Mouse (Mus musculus) hindbrain, embryonic 13.5 days (tissue): ENCODE measurements around the gene Mpped2. TPM values are rescaled to one million over a fixed set of nuclear protein-coding genes. Genes with fewer than 3 reads are reported as not detected.

Experiments used
- ATAC-seq: fragments of 200-750 bp; cut with Nextera tagmentation; 2 replicates; pipeline ENCODE4 v1.8.0; 2017; ENCODE audit warnings: moderate TSS enrichment; ENCODE audit not compliant: low FRiP score
- H3K27ac ChIP-seq: fragments of 300-500 bp; sonication (generic); 2 replicates; pipeline ENCODE4 v1.5.1; 2015; ENCODE audit warnings: inconsistent platforms, mild to moderate bottlenecking, moderate library complexity
- H3K27me3 ChIP-seq: fragments of 300-500 bp; sonication (generic); 2 replicates; pipeline ENCODE4 v1.6.1; 2015; ENCODE audit warnings: mild to moderate bottlenecking, inconsistent platforms
- H3K36me3 ChIP-seq: fragments of 300-500 bp; sonication (generic); 2 replicates; pipeline ENCODE4 v1.6.1; 2015; ENCODE audit warnings: mild to moderate bottlenecking, inconsistent platforms
- H3K4me1 ChIP-seq: fragments of 300-500 bp; sonication (generic); replicated peaks from 2 replicates; pipeline ENCODE4 v1.6.1; 2015; ENCODE audit warnings: inconsistent platforms
- H3K4me2 ChIP-seq: fragments of 300-500 bp; sonication (generic); 2 replicates; pipeline ENCODE4 v1.6.1; 2015; ENCODE audit warnings: inconsistent platforms, mild to moderate bottlenecking, moderate library complexity
- H3K4me3 ChIP-seq: fragments of 300-500 bp; sonication (generic); 2 replicates; pipeline ENCODE4 v1.5.1; 2015; ENCODE audit warnings: mild to moderate bottlenecking, inconsistent platforms
- H3K9ac ChIP-seq: fragments of 300-500 bp; sonication (generic); 2 replicates; pipeline ENCODE4 v1.6.1; 2015; ENCODE audit warnings: mild to moderate bottlenecking, inconsistent platforms
- H3K9me3 ChIP-seq: fragments of 300-500 bp; sonication (generic); 2 replicates; pipeline ENCODE4 v1.6.1; 2016; ENCODE audit warnings: inconsistent platforms
- WGBS: fragments of 180-500 bp; shearing (Covaris S2); methylation state at CpG from one replicate; pipeline ENCODE4 v1.1.7; 2015; 5-methylcytosine and 5-hydroxymethylcytosine counted together
- polyA plus RNA-seq: library from polyadenylated mRNA; unstranded; fragments of >200 nt; fragmentation: Nextera tagmentation; extraction: Ambion mirVana; gene quantifications from 2 replicates; pipeline ENCODE4 v1.2.1, GENCODE M21; 2015

Mpped2 gene
- polyA plus RNA-seq, 1 experiment from 2014 or later = 147 TPM

- 82% methylated on average over 3 of the region's 3 CpGs for WGBS
- Histone ChIP-seq H3K36me3 (no peaks in the 10 kb centered on the region), H3K4me1 (peaks cover 48% of the 10 kb centered on the region), H3K9me3 (no peaks in the 10 kb centered on the region), H3K4me2 (no peak overlapping the region), H3K27ac (no peak overlapping the region), H3K27me3 (no peaks in the 10 kb centered on the region), H3K4me3 (no peak overlapping the region), H3K9ac (no peak overlapping the region)
- no peak for ATAC-seq
These were observed 39.1 kb downstream of the Mpped2 start for GRCm38 (mm10) chr2:106732171-106732570.

GRCm38 (mm10) chr2:106733396-106733795 lies 40.3 kb downstream of the Mpped2 start:
- H3K4me3 ChIP-seq = no peak overlapping the region
- H3K27ac ChIP-seq = no peak overlapping the region
- no peak overlapping the region for H3K9ac ChIP-seq
- H3K4me2 ChIP-seq = no peak overlapping the region
- H3K9me3 ChIP-seq = no peaks in the 10 kb centered on the region
- H3K27me3 ChIP-seq = no peaks in the 10 kb centered on the region
- no peaks in the 10 kb centered on the region for H3K36me3 ChIP-seq
- no peak for ATAC-seq
- peaks cover 48% of the 10 kb centered on the region for H3K4me1 ChIP-seq
- WGBS = 50% methylated on average over 5 of the region's 5 CpGs

DNA sequence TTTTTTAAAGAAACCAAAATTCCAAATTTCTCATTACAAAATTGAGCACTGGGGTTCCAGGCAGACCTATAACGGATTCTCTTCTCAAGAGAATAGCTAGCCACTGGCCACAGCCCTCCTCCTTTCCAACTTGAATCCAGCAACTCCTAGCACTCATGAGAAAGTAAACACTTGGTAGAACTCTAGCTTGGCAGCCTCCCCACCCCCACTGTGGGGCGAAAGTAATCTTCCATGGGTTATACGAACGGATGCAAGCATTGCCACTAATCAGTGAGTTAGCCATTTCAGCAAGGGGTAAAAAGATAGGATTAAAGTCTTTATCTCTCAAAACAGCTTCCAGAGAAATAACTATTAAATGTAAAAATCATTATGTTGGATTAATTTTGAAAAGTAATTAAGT lies 40.9 kb downstream of the Mpped2 start:
- peaks cover 3% of the 10 kb centered on the region; the same call in 1 of the 2 replicates for H3K36me3 ChIP-seq
- no peak overlapping the region for H3K4me3 ChIP-seq
- 69% methylated on average over 4 of the region's 4 CpGs for WGBS
- no peak for ATAC-seq
- no peak overlapping the region for H3K4me2 ChIP-seq
- no peak overlapping the region for H3K9ac ChIP-seq
- H3K4me1 ChIP-seq = peaks cover 48% of the 10 kb centered on the region
- H3K27ac ChIP-seq = no peak overlapping the region
- no peaks in the 10 kb centered on the region for H3K27me3 ChIP-seq
- H3K9me3 ChIP-seq = no peaks in the 10 kb centered on the region

- Histone ChIP-seq H3K27ac (no peak overlapping the region), H3K9ac (no peak overlapping the region), H3K27me3 (no peaks in the 10 kb centered on the region), H3K4me3 (no peak overlapping the region), H3K4me2 (no peak overlapping the region), H3K36me3 (peaks cover 4% of the 10 kb centered on the region; the same call in 1 of the 2 replicates), H3K9me3 (no peaks in the 10 kb centered on the region), H3K4me1 (peaks cover 40% of the 10 kb centered on the region)
- ATAC-seq = peak; percentile 22; the same call in 1 of the 2 replicates
- WGBS = 78% methylated on average over 5 of the region's 5 CpGs
These were observed 42.1 kb downstream of the Mpped2 start for GRCm38 (mm10) chr2:106735211-106735610.

GRCm38 (mm10) chr2:106735792-106736359 lies 42.8 kb downstream of the Mpped2 start:
- H3K36me3 ChIP-seq = peaks cover 4% of the 10 kb centered on the region; the same call in 1 of the 2 replicates
- H3K27me3 ChIP-seq = no peaks in the 10 kb centered on the region
- no peaks in the 10 kb centered on the region for H3K9me3 ChIP-seq
- H3K27ac ChIP-seq = peak overlapping the region; percentile 76
- H3K9ac ChIP-seq = no peak overlapping the region
- H3K4me3 ChIP-seq = no peak overlapping the region
- H3K4me2 ChIP-seq = peak overlapping the region; percentile 11; the same call in 1 of the 2 replicates
- peaks cover 34% of the 10 kb centered on the region for H3K4me1 ChIP-seq
- WGBS = 33% methylated on average over 15 of the region's 15 CpGs
- peak; percentile 80 for ATAC-seq

- ATAC-seq = no peak
These were observed 45.9 kb downstream of the Mpped2 start for GRCm38 (mm10) chr2:106738951-106739350.

GRCm38 (mm10) chr2:106744086-106744485 lies 51.0 kb downstream of the Mpped2 start:
- no peak overlapping the region for H3K4me3 ChIP-seq
- no peak overlapping the region for H3K9ac ChIP-seq
- WGBS = 76% methylated on average over 4 of the region's 4 CpGs

More at GRCm38 (mm10) chr2:106738951-106739350, 45.9 kb downstream of the Mpped2 start:
- Histone ChIP-seq H3K4me1 (peaks cover 24% of the 10 kb centered on the region), H3K9ac (no peak overlapping the region), H3K27ac (no peak overlapping the region), H3K27me3 (no peaks in the 10 kb centered on the region), H3K36me3 (peaks cover 4% of the 10 kb centered on the region; the same call in 1 of the 2 replicates), H3K4me3 (no peak overlapping the region), H3K4me2 (no peak overlapping the region), H3K9me3 (no peaks in the 10 kb centered on the region)
- 95% methylated on average over 5 of the region's 5 CpGs for WGBS

DNA sequence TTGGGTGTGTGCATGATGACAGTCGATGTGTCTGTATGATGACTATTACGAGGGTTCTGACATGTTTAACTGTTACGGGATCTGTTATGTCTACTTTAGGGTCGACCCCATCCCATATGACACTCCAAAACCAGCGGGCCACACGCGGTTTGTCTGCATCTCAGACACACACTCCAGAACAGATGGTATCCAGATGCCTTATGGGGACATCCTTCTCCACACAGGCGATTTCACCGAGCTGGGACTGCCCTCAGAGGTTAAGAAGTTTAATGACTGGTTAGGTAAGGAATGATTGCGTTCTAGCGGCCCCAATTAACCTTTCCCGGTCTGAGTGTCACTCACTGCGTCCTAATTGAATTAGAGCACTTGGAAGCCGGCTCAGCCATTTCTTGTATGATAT lies 51.5 kb downstream of the Mpped2 start:
- WGBS = 53% methylated on average over 14 of the region's 14 CpGs
- ATAC-seq = no peak
- H3K27ac ChIP-seq = peak overlapping the region; percentile 52; the same call in 1 of the 2 replicates

More at GRCm38 (mm10) chr2:106744086-106744485, 51.0 kb downstream of the Mpped2 start:
- peaks cover 30% of the 10 kb centered on the region for H3K4me1 ChIP-seq
- H3K27me3 ChIP-seq = no peaks in the 10 kb centered on the region
- H3K36me3 ChIP-seq = no peaks in the 10 kb centered on the region
- 0 out of 2 replicates have a peak overlapping the region, but pooled peaks have one; percentile 52 for H3K27ac ChIP-seq
- no peak overlapping the region for H3K4me2 ChIP-seq
- ATAC-seq = no peak
- no peaks in the 10 kb centered on the region for H3K9me3 ChIP-seq

DNA sequence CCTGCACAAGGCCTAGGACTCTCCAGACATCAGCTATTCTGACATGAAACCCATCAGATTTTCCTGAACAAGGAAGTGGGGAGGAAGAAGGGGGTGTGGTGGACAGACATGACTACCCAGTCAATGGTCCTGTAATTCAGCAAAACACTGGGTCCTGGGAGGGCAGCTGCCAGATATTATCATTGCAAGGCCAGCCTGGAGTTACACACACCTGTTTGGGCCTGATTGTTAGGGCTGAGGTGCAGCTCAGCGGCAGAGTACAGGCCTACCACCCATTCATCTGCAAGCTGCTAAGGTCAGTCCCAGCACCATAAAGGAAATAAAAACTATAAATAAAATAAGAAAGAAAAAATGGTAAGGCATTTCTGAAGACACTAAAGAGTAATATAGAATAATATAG lies 52.3 kb downstream of the Mpped2 start:
- no peak overlapping the region for H3K9ac ChIP-seq
- no peak overlapping the region for H3K4me2 ChIP-seq
- no peak overlapping the region for H3K4me3 ChIP-seq
- no peak overlapping the region for H3K27ac ChIP-seq
- no peak for ATAC-seq
- H3K36me3 ChIP-seq = no peaks in the 10 kb centered on the region
- no peaks in the 10 kb centered on the region for H3K9me3 ChIP-seq
- peaks cover 34% of the 10 kb centered on the region for H3K4me1 ChIP-seq
- H3K27me3 ChIP-seq = no peaks in the 10 kb centered on the region
- 92% methylated on average over 1 of the region's 1 CpGs for WGBS

More for the DNA sequence above, 51.5 kb downstream of the Mpped2 start:
- Histone ChIP-seq H3K4me3 (no peak overlapping the region), H3K4me2 (no peak overlapping the region), H3K9ac (no peak overlapping the region), H3K4me1 (peaks cover 30% of the 10 kb centered on the region), H3K9me3 (no peaks in the 10 kb centered on the region), H3K27me3 (no peaks in the 10 kb centered on the region), H3K36me3 (no peaks in the 10 kb centered on the region)

DNA sequence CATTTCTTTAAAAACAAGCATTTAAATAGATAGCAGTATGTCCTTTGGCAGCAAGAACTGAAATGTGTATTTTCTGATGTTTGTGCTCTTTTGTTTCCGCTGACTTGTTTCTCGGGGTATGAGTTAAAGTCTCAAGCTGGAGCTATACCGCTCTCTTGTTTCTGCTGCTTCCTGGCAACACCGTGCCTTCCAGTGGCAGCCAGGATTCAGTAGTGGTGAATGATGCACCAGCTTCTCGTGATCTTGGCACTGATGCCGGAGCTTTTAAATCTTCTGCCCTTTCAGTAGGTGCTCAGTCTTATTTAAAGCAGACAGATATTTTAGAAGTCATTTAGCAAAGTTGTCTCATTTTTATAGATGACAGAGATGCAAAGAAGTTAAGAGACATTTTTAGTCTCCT lies 53.1 kb downstream of the Mpped2 start:
- 64% methylated on average over 6 of the region's 6 CpGs for WGBS
- no peak for ATAC-seq
- Histone ChIP-seq H3K4me2 (no peak overlapping the region), H3K9ac (no peak overlapping the region), H3K27ac (no peak overlapping the region), H3K36me3 (no peaks in the 10 kb centered on the region), H3K9me3 (no peaks in the 10 kb centered on the region), H3K4me3 (no peak overlapping the region), H3K4me1 (peaks cover 36% of the 10 kb centered on the region), H3K27me3 (no peaks in the 10 kb centered on the region)

DNA sequence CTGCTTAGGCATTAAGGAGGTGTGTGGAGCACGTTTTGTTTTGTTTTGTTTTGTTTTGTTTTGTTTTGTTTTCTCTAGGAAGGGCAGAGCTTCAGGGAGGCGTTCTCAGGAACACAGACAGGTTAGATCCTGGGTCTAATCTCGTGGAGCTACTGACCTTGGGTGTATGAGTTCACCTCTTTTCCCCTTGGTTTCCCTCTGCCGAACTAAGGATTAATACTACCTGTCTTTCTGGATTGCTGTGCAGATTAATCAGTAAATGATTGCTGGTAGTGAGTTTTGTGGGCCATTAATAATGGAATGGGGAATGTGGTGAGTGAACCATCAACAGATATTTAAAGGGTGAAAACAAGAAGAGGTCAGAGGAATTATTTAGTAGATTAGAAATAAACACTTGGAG lies 53.8 kb downstream of the Mpped2 start:
- Histone ChIP-seq H3K27me3 (no peaks in the 10 kb centered on the region), H3K36me3 (no peaks in the 10 kb centered on the region), H3K27ac (no peak overlapping the region), H3K4me1 (peaks cover 36% of the 10 kb centered on the region), H3K9ac (no peak overlapping the region), H3K4me2 (no peak overlapping the region), H3K4me3 (no peak overlapping the region), H3K9me3 (no peaks in the 10 kb centered on the region)
- ATAC-seq = no peak
- 51% methylated on average over 4 of the region's 4 CpGs for WGBS

DNA sequence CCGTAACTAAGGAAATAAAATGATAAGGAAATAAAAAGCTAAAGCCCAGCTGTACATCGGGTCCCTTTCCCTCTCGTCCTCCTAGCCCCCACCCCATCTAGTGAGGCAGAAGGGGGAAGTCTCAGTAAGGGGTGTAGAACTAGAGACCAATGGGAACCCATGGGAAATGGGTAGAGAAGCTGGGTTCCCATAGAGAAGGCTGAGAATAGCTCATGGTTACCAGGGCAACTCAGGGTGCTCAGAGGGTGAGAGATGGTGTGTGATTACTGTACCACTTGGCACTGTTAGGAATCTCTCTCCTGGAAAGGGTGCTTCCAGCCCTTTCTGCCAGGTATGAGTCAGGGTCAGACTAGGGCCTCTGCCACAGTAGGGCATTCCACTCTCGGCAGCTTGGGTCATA lies 54.3 kb downstream of the Mpped2 start:
- no peak overlapping the region for H3K27ac ChIP-seq

GRCm38 (mm10) chr2:106750878-106751277 lies 57.8 kb downstream of the Mpped2 start:
- no peak overlapping the region for H3K4me2 ChIP-seq
- H3K27me3 ChIP-seq = no peaks in the 10 kb centered on the region
- H3K9ac ChIP-seq = no peak overlapping the region
- H3K27ac ChIP-seq = no peak overlapping the region
- 30% methylated on average over 3 of the region's 3 CpGs for WGBS
- H3K36me3 ChIP-seq = no peaks in the 10 kb centered on the region
- H3K4me1 ChIP-seq = peaks cover 21% of the 10 kb centered on the region
- no peaks in the 10 kb centered on the region for H3K9me3 ChIP-seq
- no peak for ATAC-seq
- H3K4me3 ChIP-seq = no peak overlapping the region

More for the DNA sequence above, 54.3 kb downstream of the Mpped2 start:
- Histone ChIP-seq H3K9me3 (no peaks in the 10 kb centered on the region), H3K36me3 (no peaks in the 10 kb centered on the region), H3K4me3 (no peak overlapping the region), H3K4me2 (no peak overlapping the region), H3K4me1 (peaks cover 36% of the 10 kb centered on the region), H3K27me3 (no peaks in the 10 kb centered on the region), H3K9ac (no peak overlapping the region)
- 73% methylated on average over 4 of the region's 4 CpGs for WGBS
- ATAC-seq = peak; percentile 46
